Mouse (Mus musculus): Measurements from ENCODE around the gene Ccdc136.

DNA sequence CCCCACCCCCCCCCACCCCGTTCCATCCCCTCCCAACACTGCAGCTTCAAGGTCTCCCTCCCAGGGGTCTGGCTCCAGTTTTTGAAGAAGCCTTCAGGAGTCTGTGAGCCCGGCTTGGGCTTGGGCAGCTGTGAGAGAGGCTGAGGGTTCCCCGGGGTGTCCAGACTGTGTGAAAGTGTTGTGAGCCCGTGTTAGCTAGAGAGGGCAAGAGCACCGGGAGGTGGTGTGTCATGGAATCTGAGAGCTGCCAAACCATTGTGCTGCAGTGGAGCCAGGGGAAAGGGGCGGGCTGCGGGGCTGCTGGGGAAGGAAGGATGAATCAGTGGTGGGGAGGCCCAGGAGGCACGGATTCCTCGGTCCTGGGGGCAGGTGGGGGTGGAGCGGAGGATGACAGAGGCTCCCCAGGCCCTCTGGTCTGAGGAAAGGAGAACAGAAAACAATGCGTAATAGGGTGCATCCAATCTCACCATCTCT, 40.4 kb downstream of the Ccdc136 start:
- TF ChIP-seq ZC3H11A (IDR thresholded peaks at IDR 0.05; ENCODE audit: borderline replicate concordance, low read depth, low read length) (no peak), MAFK (IDR thresholded peaks at IDR 0.05; ENCODE audit: insufficient read depth, low read depth, low read length) (no peak)

Data from ES-E14 (cell line).